Mouse (Mus musculus) cerebellum, adult 18-20 months (tissue): ENCODE data around the gene Pld5.
A peak's percentile ranks its signal among the peaks of the same experiment; 100 is the strongest.
"Not testable (repeated sequence)": the region's sequence is repeated elsewhere in the genome, so short reads cannot be mapped to it uniquely, and the experiment has no call there.

Experiments used
- DNase-seq, 2 experiments: peaks; one replicate each; pipeline ENCODE4 v3.0.0; 2021

The Pld5 gene

GRCm38 (mm10) chr1:176036028-176036427 is 239.1 kb downstream of the Pld5 start:
- no peak for DNase-seq

GRCm38 (mm10) chr1:176034699-176035098 is 240.4 kb downstream of the Pld5 start:
- DNase-seq = peak; percentile 60 to 69

- no peak for DNase-seq
Observed at GRCm38 (mm10) chr1:176033698-176034097, 241.4 kb downstream of the Pld5 start.

- no peak for DNase-seq
Observed at GRCm38 (mm10) chr1:176029063-176029462, 246.0 kb downstream of the Pld5 start.

- DNase-seq = no peak
Observed at GRCm38 (mm10) chr1:176028397-176028796, 246.7 kb downstream of the Pld5 start.

GRCm38 (mm10) chr1:176024501-176024900 is 250.6 kb downstream of the Pld5 start:
- DNase-seq = peak; percentile 48 to 61

- no peak for DNase-seq
Observed at GRCm38 (mm10) chr1:176018523-176018922, 256.6 kb downstream of the Pld5 start.

GRCm38 (mm10) chr1:176016076-176016475 is 259.0 kb downstream of the Pld5 start:
- DNase-seq = peak; percentile 50 to 52

- DNase-seq = no peak
Observed at GRCm38 (mm10) chr1:176013497-176014268, 261.4 kb downstream of the Pld5 start.

- no peak for DNase-seq
Observed at GRCm38 (mm10) chr1:176011535-176011934, 263.6 kb downstream of the Pld5 start.

- peak; percentile 53 to 68 for DNase-seq
Observed at GRCm38 (mm10) chr1:176011072-176011471, 264.0 kb downstream of the Pld5 start.

- DNase-seq = no peak
Observed at GRCm38 (mm10) chr1:176008411-176008810, 266.7 kb downstream of the Pld5 start.

- DNase-seq = no peak
Observed at GRCm38 (mm10) chr1:176000599-176000998, 274.5 kb downstream of the Pld5 start.

- DNase-seq = peak in 1 of 2 experiments; percentile 21
Observed at GRCm38 (mm10) chr1:175997076-175997651, 277.9 kb downstream of the Pld5 start.

GRCm38 (mm10) chr1:175988912-175989311 is 286.2 kb downstream of the Pld5 start:
- no peak for DNase-seq

GRCm38 (mm10) chr1:175988448-175988847 is 286.7 kb downstream of the Pld5 start:
- DNase-seq = peak in 1 of 2 experiments; percentile 25

GRCm38 (mm10) chr1:175979014-175979413 is 296.1 kb downstream of the Pld5 start, which contains the start of gene Rbm8a2:
TSS of gene Rbm8a2 (minus strand) at chr1:175979114.
- not testable (repeated sequence) for DNase-seq

GRCm38 (mm10) chr1:175970710-175971109 is 304.4 kb downstream of the Pld5 start:
- DNase-seq = peak in 1 of 2 experiments; percentile 41

- peak; percentile 82 to 83 for DNase-seq
Observed at GRCm38 (mm10) chr1:175967004-175967745, 307.9 kb downstream of the Pld5 start.

GRCm38 (mm10) chr1:175961786-175962185 is 313.3 kb downstream of the Pld5 start:
- DNase-seq = no peak

GRCm38 (mm10) chr1:175950851-175951250 is 324.3 kb downstream of the Pld5 start:
- no peak for DNase-seq

- no peak for DNase-seq
Observed at GRCm38 (mm10) chr1:175950421-175950820, 324.7 kb downstream of the Pld5 start.

GRCm38 (mm10) chr1:175946718-175947315 is 328.3 kb downstream of the Pld5 start:
- no peak for DNase-seq
